Mouse (Mus musculus): Measurements from ENCODE around the gene Diablo.

The Diablo gene

DNA sequence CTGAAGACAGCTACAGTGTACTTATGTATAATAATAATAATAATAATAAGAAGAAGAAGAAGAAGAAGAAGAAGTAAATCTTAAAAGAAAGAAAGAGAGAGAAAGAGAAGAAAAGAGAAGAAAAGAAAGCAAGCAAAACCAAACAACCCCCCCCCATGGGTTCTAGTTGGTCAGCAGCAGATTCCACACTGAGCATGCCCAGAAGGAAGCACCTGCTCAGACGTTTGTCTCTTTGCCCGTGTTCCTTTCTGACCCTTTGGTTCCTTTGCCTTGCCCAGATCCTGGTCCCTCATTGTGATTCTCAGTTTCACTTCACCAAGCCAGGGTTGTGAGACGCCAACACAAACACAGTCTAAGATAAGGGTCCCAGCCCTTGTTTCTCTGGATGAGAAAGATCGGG lies 22.0 kb downstream of the Diablo start:
- no peak for DNase-seq (ENCODE audit: low spot score in 2 of 2)

DNA sequence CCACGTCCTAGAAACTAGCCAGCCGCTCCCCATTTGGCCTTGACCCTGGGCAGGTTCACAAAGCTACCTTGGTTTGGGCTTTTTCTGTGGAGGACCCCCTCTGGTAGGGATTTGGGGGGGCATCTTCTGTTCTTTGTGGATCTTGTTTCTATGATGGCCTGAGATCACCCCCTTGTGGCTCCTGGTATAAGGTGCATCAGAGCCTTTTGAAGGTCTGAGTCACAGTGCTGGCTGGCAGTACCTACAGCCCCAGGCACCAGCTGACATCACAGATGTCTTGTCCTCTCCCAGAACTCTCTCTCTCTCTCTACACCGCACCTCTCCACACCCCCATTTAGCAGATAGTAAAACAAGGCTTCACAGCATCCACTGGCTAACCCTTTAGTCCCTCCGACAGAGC lies 24.3 kb downstream of the Diablo start:
- DNase-seq (ENCODE audit: low spot score in 2 of 2), result peak; percentile 18 to 21

GRCm38 (mm10) chr5:123489935-123490334 lies 34.0 kb downstream of the Diablo start:
- no peak for DNase-seq (ENCODE audit: low spot score in 2 of 2)

DNA sequence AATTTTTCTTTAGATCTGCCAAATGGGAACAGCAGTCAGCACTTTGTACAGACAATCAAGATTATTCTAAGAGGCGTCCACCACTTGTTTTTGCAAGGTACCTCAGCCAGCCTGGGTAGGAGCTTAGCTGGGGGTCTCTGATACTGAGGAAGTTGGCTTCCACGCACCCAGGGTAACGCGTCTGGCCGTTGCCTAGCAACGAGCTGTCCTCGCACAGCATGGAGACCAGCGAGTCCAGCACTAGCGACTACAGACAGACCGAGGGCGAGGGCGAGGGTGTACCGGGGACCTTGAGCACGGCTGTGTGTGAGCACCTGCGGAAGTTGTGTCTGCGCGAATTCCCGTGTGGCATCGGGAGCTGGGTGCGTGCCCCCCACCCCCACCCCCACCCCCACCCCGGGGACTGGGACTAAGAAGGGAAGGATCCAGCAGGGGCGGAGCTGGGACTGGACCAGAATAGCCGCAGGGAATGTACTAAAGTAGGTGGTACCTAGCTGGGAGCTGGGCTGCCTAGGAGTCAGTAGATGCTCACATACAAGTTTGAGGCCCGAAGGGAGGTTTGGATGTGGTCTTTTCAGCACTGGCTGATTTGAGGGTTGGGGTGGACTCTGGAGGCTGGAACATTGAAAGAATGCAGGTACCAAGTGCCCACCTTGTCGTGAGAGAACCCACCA lies 34.7 kb downstream of the Diablo start, which contains the start of the genes Lrrc43 and Il31:
Lrrc43 (plus strand) TSS at position 194 of the 674 bp plus-strand sequence.
Il31 (minus strand) TSS at position 378 of the 674 bp plus-strand sequence.
- DNase-seq (ENCODE audit: low spot score in 2 of 2), result no peak

GRCm38 (mm10) chr5:123487659-123488395 lies 36.1 kb downstream of the Diablo start:
- no peak for DNase-seq (ENCODE audit: low spot score in 2 of 2)

GRCm38 (mm10) chr5:123473817-123474216 lies 50.2 kb downstream of the Diablo start:
- no peak for DNase-seq (ENCODE audit: low spot score in 2 of 2)

GRCm38 (mm10) chr5:123470784-123471400 lies 53.1 kb downstream of the Diablo start:
- DNase-seq (ENCODE audit: low spot score in 2 of 2), result peak in 1 of 2 experiments; percentile 11

- no peak for DNase-seq (ENCODE audit: low spot score in 2 of 2)
Observed at GRCm38 (mm10) chr5:123464638-123465037, 59.3 kb downstream of the Diablo start.

DNA sequence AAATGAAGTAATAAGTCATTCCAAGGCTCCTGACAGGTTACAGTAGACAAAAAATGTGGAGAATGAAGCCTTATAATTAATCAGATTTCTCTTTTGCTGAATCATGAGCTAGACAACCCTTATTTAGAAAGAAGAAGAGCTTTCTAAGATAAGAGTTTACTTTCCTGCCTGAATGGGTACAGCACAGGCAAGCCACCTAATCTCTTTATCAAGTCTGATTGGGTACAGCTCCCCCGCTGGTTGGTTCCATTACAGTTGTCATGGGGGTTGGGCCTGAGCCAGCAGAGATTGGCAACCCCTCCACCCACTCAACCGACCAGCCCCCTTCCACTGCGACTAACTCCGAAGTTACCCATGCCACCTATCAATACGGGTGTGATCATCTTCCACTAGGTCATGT lies 62.6 kb downstream of the Diablo start:
- DNase-seq (ENCODE audit: low spot score in 2 of 2), result no peak
